Mouse (Mus musculus): Measurements from ENCODE around the gene Ube2l3. TPM values are rescaled to one million over a fixed set of nuclear protein-coding genes. Genes with fewer than 3 reads are reported as not detected.
"Not testable (repeated sequence)": the region's sequence is repeated elsewhere in the genome, so short reads cannot be mapped to it uniquely, and the experiment has no call there.

The Ube2l3 gene
- polyA plus RNA-seq, 1 experiment from 2014 or later: 313 TPM

- Histone ChIP-seq H3K36me3 (ENCODE audit: control insufficient read depth, insufficient read depth, low read length) (peaks cover 18% of the 10 kb centered on the region), H3K4me1 (ENCODE audit: control insufficient read depth, insufficient read depth, low read length) (no peaks in the 10 kb centered on the region), H3K4me3 (ENCODE audit: low read depth, low read length) (no peak overlapping the region), H3K9ac (ENCODE audit: low read depth, low read length) (no peak overlapping the region), H3K27ac (ENCODE audit: low read depth, low read length) (no peak overlapping the region), H3K4me2 (no peak overlapping the region), H3K27me3 (ENCODE audit: control insufficient read depth, insufficient read depth, low read length) (no peaks in the 10 kb centered on the region), H3K9me3 (replicated peaks; ENCODE audit: control insufficient read depth, low read length) (no peaks in the 10 kb centered on the region)
- WGBS (ENCODE audit: insufficient replicate concordance): 76% methylated on average over 2 of the region's 2 CpGs
- no peak for ATAC-seq (replicated peaks; ENCODE audit: insufficient number of reproducible peaks, low FRiP score, low TSS enrichment)
Measured at GRCm38 (mm10) chr16:17175765-17176164, 26.7 kb downstream of the Ube2l3 start.

- Histone ChIP-seq H3K4me3 (ENCODE audit: low read depth, low read length) (no peak overlapping the region), H3K9me3 (replicated peaks; ENCODE audit: control insufficient read depth, low read length) (no peaks in the 10 kb centered on the region), H3K27me3 (ENCODE audit: control insufficient read depth, insufficient read depth, low read length) (no peaks in the 10 kb centered on the region), H3K4me2 (no peak overlapping the region), H3K36me3 (ENCODE audit: control insufficient read depth, insufficient read depth, low read length) (peaks cover 27% of the 10 kb centered on the region), H3K27ac (ENCODE audit: low read depth, low read length) (no peak overlapping the region), H3K4me1 (ENCODE audit: control insufficient read depth, insufficient read depth, low read length) (no peaks in the 10 kb centered on the region), H3K9ac (ENCODE audit: low read depth, low read length) (no peak overlapping the region)
- 85% methylated on average over 5 of the region's 5 CpGs for WGBS (ENCODE audit: insufficient replicate concordance)
- no peak for ATAC-seq (replicated peaks; ENCODE audit: insufficient number of reproducible peaks, low FRiP score, low TSS enrichment)
Measured at GRCm38 (mm10) chr16:17168049-17168448, 34.4 kb downstream of the Ube2l3 start.

DNA sequence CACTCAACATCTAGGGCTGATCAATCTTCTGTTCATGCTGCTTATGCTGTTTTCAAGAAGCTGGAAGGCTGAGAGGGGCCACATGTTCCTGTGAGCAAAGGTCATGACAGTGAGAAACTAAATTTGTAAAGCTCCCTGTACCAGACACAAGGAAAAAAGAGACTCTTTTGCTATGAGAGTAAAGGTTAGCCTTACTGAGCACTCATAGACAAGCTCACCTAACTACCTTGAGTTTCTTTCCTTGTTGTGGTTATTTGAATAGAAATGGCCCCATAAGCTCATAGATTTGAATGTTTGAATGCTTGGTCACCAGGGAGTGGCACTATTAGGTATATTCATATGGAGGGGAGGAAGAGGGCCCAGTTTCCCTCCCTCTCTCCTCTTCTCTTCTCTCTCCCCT lies 35.3 kb downstream of the Ube2l3 start:
- no peaks in the 10 kb centered on the region for H3K9me3 ChIP-seq (replicated peaks; ENCODE audit: control insufficient read depth, low read length)
- no peaks in the 10 kb centered on the region for H3K4me1 ChIP-seq (ENCODE audit: control insufficient read depth, insufficient read depth, low read length)
- no peaks in the 10 kb centered on the region for H3K27me3 ChIP-seq (ENCODE audit: control insufficient read depth, insufficient read depth, low read length)
- no peak overlapping the region for H3K9ac ChIP-seq (ENCODE audit: low read depth, low read length)
- no peak overlapping the region for H3K4me3 ChIP-seq (ENCODE audit: low read depth, low read length)
- H3K36me3 ChIP-seq (ENCODE audit: control insufficient read depth, insufficient read depth, low read length): peaks cover 18% of the 10 kb centered on the region
- no peak overlapping the region for H3K27ac ChIP-seq (ENCODE audit: low read depth, low read length)
- ATAC-seq (replicated peaks; ENCODE audit: insufficient number of reproducible peaks, low FRiP score, low TSS enrichment): no peak
- no peak overlapping the region for H3K4me2 ChIP-seq

GRCm38 (mm10) chr16:17165478-17165877 lies 37.0 kb downstream of the Ube2l3 start:
- peaks cover 11% of the 10 kb centered on the region for H3K36me3 ChIP-seq (ENCODE audit: control insufficient read depth, insufficient read depth, low read length)
- H3K27me3 ChIP-seq (ENCODE audit: control insufficient read depth, insufficient read depth, low read length); ATAC-seq (replicated peaks; ENCODE audit: insufficient number of reproducible peaks, low FRiP score, low TSS enrichment); H3K4me2 ChIP-seq; H3K9ac ChIP-seq (ENCODE audit: low read depth, low read length); H3K4me3 ChIP-seq (ENCODE audit: low read depth, low read length); H3K27ac ChIP-seq (ENCODE audit: low read depth, low read length); H3K9me3 ChIP-seq (replicated peaks; ENCODE audit: control insufficient read depth, low read length); H3K4me1 ChIP-seq (ENCODE audit: control insufficient read depth, insufficient read depth, low read length): not testable (repeated sequence)
- WGBS (ENCODE audit: insufficient replicate concordance): 92% methylated on average over 1 of the region's 1 CpGs

GRCm38 (mm10) chr16:17154346-17154745 lies 48.1 kb downstream of the Ube2l3 start:
- Histone ChIP-seq H3K27me3 (ENCODE audit: control insufficient read depth, insufficient read depth, low read length) (no peaks in the 10 kb centered on the region), H3K27ac (ENCODE audit: low read depth, low read length) (no peak overlapping the region), H3K4me2 (no peak overlapping the region), H3K36me3 (ENCODE audit: control insufficient read depth, insufficient read depth, low read length) (peaks cover 18% of the 10 kb centered on the region), H3K9me3 (replicated peaks; ENCODE audit: control insufficient read depth, low read length) (no peaks in the 10 kb centered on the region), H3K9ac (ENCODE audit: low read depth, low read length) (no peak overlapping the region), H3K4me3 (ENCODE audit: low read depth, low read length) (no peak overlapping the region), H3K4me1 (ENCODE audit: control insufficient read depth, insufficient read depth, low read length) (no peaks in the 10 kb centered on the region)
- ATAC-seq (replicated peaks; ENCODE audit: insufficient number of reproducible peaks, low FRiP score, low TSS enrichment): no peak
- 91% methylated on average over 2 of the region's 2 CpGs for WGBS (ENCODE audit: insufficient replicate concordance)

DNA sequence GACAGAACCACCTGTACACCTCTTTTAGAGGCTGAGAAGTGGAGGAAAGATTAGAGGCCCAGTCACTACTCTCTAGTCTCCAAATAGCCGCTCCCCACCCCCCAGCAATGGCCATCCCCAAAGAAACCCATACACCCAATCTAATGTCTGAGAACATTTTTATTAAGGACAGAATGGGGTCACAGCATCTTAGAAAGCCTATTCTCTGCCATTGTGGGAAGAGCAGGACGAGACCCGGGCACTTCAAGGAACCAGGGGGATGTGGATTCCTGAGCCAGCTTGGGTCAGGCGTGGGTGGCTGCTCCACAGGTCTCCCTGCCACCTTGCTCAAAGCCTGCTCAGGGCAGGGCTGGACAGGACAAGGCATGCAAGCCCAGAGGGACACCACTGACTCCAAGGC lies 50.6 kb downstream of the Ube2l3 start:
- Histone ChIP-seq H3K27ac (ENCODE audit: low read depth, low read length) (no peak overlapping the region), H3K4me3 (ENCODE audit: low read depth, low read length) (no peak overlapping the region), H3K9ac (ENCODE audit: low read depth, low read length) (no peak overlapping the region), H3K36me3 (ENCODE audit: control insufficient read depth, insufficient read depth, low read length) (peaks cover 14% of the 10 kb centered on the region), H3K27me3 (ENCODE audit: control insufficient read depth, insufficient read depth, low read length) (peaks cover 3% of the 10 kb centered on the region; the same call in 1 of the 2 replicates), H3K9me3 (replicated peaks; ENCODE audit: control insufficient read depth, low read length) (no peaks in the 10 kb centered on the region), H3K4me1 (ENCODE audit: control insufficient read depth, insufficient read depth, low read length) (peaks cover 11% of the 10 kb centered on the region), H3K4me2 (no peak overlapping the region)
- WGBS (ENCODE audit: insufficient replicate concordance): 94% methylated on average over 4 of the region's 4 CpGs
- ATAC-seq (replicated peaks; ENCODE audit: insufficient number of reproducible peaks, low FRiP score, low TSS enrichment): no peak

- no peaks in the 10 kb centered on the region for H3K9me3 ChIP-seq (replicated peaks; ENCODE audit: control insufficient read depth, low read length)
- no peak for ATAC-seq (replicated peaks; ENCODE audit: insufficient number of reproducible peaks, low FRiP score, low TSS enrichment)
- H3K27ac ChIP-seq (ENCODE audit: low read depth, low read length): no peak overlapping the region
- no peak overlapping the region for H3K4me3 ChIP-seq (ENCODE audit: low read depth, low read length)
- H3K4me1 ChIP-seq (ENCODE audit: control insufficient read depth, insufficient read depth, low read length): peaks cover 11% of the 10 kb centered on the region
- H3K9ac ChIP-seq (ENCODE audit: low read depth, low read length): no peak overlapping the region
- H3K27me3 ChIP-seq (ENCODE audit: control insufficient read depth, insufficient read depth, low read length): peaks cover 3% of the 10 kb centered on the region; the same call in 1 of the 2 replicates
- WGBS (ENCODE audit: insufficient replicate concordance): 76% methylated on average over 7 of the region's 7 CpGs
- no peak overlapping the region for H3K4me2 ChIP-seq
- peaks cover 14% of the 10 kb centered on the region for H3K36me3 ChIP-seq (ENCODE audit: control insufficient read depth, insufficient read depth, low read length)
Measured at GRCm38 (mm10) chr16:17150520-17151258, 51.8 kb downstream of the Ube2l3 start.

DNA sequence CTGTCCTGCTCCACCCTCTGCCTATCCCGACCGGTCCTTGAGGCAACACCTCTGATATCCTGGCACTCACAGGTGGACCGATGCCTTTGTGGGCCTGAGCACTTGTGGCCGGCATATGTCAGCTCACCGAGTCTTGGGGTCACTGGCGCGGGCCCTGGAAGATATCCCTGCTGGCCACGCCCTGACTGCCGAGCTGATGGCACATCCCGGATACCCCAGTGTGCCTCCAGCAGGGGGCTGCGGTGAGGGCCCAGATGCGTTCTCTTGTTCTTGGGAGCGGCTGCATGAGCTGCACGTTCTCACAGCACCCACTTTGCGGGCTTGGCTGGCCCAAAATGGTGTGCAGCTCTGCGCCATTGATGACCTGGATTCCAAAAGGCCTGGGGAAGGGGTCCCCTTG lies 54.4 kb downstream of the Ube2l3 start:
- Histone ChIP-seq H3K4me3 (ENCODE audit: low read depth, low read length) (peak overlapping the region; percentile 61), H3K36me3 (ENCODE audit: control insufficient read depth, insufficient read depth, low read length) (peaks cover 9% of the 10 kb centered on the region), H3K27ac (ENCODE audit: low read depth, low read length) (no peak overlapping the region), H3K4me1 (ENCODE audit: control insufficient read depth, insufficient read depth, low read length) (peaks cover 11% of the 10 kb centered on the region), H3K27me3 (ENCODE audit: control insufficient read depth, insufficient read depth, low read length) (peaks cover 3% of the 10 kb centered on the region; the same call in 1 of the 2 replicates), H3K9ac (ENCODE audit: low read depth, low read length) (no peak overlapping the region; the same call in 1 of the 2 replicates), H3K9me3 (replicated peaks; ENCODE audit: control insufficient read depth, low read length) (no peaks in the 10 kb centered on the region), H3K4me2 (peak overlapping the region; percentile 100)
- no peak for ATAC-seq (replicated peaks; ENCODE audit: insufficient number of reproducible peaks, low FRiP score, low TSS enrichment)
- 6% methylated on average over 16 of the region's 16 CpGs for WGBS (ENCODE audit: insufficient replicate concordance)

DNA sequence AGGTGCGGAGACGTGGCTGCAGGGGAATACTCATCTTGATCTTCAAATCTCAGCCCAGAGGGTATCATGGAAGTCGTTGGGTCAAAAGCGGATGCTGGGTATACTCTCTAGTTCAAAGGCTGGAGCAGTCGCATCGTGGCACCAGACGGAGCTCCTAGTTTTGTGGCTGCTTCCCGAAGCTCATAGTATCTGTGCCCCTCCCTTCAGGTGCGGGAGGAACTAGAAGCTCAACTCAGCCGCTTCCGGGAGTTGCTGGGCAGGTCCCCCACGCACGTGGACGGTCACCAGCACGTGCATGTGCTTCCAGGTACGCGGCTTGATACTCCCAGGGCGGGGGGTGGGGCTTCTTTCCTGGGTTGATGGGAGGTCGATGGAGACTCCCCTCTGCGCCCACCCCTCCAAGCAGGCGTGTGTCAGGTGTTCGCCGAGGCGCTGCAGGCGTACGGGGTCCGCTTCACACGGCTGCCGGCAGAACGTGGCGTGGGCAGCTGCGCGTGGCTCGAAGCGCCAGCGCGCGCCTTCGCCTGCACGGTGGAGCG lies 55.0 kb downstream of the Ube2l3 start:
- no peak; the same call in 1 of the 2 replicates for ATAC-seq (replicated peaks; ENCODE audit: insufficient number of reproducible peaks, low FRiP score, low TSS enrichment)
- H3K4me3 ChIP-seq (ENCODE audit: low read depth, low read length): peak overlapping the region; percentile 61
- H3K36me3 ChIP-seq (ENCODE audit: control insufficient read depth, insufficient read depth, low read length): peaks cover 5% of the 10 kb centered on the region; the same call in 1 of the 2 replicates
- H3K9ac ChIP-seq (ENCODE audit: low read depth, low read length): peak overlapping the region; percentile 70
- H3K27me3 ChIP-seq (ENCODE audit: control insufficient read depth, insufficient read depth, low read length): peaks cover 3% of the 10 kb centered on the region; the same call in 1 of the 2 replicates
- peaks cover 11% of the 10 kb centered on the region for H3K4me1 ChIP-seq (ENCODE audit: control insufficient read depth, insufficient read depth, low read length)
- no peak overlapping the region for H3K27ac ChIP-seq (ENCODE audit: low read depth, low read length)
- H3K9me3 ChIP-seq (replicated peaks; ENCODE audit: control insufficient read depth, low read length): no peaks in the 10 kb centered on the region
- whole genome bisulfite sequencing (ENCODE audit: insufficient replicate concordance): 2% methylated on average over 41 of the region's 41 CpGs
- peak overlapping the region; percentile 100 for H3K4me2 ChIP-seq
